Mouse (Mus musculus): ENCODE results near the gene Kat5. TPM values are rescaled to one million over a fixed set of nuclear protein-coding genes. Genes with fewer than 3 reads are reported as not detected.

Kat5 gene
- 102 to 119 TPM (median 114 TPM) in 4 replicates for total RNA-seq (2023)

DNA sequence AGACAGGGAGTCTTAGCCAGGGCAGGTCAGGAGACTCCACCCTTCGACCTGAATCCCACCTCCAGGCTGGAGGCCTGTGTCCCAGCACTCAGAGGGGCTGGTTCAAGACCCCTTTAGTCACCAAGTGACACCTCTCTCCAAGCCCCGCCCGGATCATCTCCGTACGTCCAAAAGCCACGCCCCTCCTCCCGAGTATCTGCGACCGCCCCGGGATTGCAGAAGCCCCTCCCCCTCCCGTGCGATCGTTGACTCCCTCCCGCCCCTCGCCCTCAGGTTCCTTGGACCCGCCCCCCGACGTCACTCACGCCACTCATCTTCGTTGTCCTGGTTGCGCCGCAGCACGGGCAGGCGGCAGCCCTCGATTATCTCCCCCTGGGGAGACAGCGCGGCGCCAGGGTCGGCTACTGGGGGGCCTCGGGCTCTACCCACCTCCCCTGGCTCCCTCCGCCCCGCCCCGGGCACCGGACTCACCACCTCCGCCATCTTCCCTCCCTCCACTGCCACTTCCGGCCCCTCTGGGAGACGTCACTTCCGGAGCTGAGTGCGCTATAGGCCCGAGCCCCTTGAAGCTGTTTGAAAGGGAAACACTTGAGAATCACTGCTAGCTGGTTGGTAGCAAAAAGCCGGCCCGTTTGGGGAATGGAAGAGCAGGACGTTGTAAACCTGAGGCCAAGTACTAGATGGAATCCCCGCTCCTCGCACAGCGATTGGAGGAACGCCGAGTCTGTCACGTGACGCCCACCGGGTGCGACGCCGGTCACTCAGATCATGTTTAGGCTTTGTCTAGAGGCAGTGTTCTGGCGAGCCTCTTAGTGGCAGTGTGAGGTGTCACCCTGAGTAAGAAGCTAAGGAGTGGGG is at the start of gene Kat5:
TSS of gene Kat5 (minus strand) at position 691 of the 858 bp plus-strand sequence.

DNA sequence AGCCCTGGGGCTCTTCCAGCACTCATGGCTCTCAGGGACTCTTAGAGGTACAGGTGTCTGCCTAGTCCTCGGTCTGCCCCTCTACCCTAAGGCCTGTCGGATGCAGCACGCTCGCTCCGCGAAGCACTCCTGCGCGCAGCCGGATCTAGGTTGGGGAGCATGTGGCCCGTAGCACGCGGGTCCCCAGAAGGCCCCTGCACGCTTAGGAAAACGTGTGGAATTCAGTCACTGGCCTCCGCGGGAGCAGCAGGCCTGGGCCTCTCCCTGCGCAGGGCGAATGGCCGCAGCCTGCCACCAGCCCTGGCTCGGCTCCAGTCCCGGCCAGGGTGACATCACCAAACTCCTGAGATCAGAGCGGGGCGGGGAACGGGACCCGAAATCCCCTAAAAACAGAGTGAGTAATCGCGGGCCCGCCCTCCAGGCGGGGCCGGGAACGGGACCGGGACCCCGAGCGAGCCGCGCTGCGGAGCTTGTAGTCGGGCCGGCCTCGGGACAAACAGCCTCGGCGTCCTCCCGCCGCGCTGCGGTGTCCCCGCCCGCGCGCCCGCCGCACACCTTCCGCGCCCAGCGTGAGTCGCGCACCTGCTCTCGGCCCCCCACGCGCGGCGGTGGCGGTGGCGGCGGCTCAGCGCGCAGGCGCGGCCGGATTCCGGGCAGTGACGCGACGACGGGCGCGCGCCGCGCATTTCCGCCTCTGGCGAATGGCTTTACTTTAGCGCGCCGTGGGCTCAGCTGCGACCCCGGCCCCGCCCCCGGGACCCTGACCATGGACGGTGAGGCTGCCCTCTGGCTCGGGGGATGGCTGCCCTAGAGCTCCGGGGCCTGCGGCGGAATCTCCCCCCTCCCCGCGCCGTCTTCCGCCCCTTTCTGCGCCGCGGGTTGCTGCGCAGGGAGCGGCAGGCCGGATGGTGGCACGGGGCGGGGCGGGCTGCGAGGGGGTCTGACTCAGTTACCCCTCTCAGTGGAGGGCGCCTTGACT is 27.3 kb upstream of the Kat5 start, which contains the start of gene Rela:
TSS of gene Rela (plus strand) at position 415 of the 979 bp plus-strand sequence.

DNA sequence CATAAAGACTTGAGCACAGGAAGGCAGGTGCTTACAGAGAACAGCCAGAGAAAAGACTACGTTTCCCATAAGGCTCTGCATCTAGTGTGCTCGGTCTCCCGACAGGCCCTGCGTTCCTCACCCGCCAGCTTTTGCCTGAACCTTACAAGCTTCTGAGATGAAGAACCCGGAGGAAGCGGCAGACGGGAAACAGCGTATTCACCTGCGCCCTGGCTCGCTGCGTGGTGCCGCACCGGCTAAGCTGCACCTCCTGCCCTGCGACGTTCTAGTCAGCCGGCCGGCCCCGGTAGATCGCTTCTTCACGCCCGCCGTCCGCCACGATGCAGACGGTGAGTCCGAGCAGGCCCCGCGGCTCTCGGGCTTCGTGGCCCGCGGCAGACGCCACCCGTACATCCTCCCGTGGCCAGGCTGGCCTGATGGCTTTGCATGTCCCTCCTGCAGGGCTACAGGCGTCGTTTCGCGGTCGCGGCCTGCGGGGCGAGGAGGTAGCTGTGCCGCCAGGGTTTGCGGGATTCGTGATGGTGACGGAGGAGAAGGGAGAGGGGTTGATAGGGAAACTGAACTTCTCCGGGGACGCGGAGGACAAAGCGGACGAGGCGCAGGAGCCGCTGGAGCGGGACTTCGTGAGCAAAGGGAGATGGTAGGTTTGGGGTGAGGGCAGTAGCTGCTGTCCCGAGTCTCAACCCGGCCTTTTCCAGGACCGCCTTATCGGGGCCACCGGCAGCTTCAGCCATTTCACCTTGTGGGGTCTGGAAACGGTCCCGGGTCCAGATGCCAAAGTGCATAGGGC is 8.1 kb downstream of the Kat5 start, which contains the start of gene Rnaseh2c:
TSS of gene Rnaseh2c (plus strand) at position 122 of the 790 bp plus-strand sequence.

DNA sequence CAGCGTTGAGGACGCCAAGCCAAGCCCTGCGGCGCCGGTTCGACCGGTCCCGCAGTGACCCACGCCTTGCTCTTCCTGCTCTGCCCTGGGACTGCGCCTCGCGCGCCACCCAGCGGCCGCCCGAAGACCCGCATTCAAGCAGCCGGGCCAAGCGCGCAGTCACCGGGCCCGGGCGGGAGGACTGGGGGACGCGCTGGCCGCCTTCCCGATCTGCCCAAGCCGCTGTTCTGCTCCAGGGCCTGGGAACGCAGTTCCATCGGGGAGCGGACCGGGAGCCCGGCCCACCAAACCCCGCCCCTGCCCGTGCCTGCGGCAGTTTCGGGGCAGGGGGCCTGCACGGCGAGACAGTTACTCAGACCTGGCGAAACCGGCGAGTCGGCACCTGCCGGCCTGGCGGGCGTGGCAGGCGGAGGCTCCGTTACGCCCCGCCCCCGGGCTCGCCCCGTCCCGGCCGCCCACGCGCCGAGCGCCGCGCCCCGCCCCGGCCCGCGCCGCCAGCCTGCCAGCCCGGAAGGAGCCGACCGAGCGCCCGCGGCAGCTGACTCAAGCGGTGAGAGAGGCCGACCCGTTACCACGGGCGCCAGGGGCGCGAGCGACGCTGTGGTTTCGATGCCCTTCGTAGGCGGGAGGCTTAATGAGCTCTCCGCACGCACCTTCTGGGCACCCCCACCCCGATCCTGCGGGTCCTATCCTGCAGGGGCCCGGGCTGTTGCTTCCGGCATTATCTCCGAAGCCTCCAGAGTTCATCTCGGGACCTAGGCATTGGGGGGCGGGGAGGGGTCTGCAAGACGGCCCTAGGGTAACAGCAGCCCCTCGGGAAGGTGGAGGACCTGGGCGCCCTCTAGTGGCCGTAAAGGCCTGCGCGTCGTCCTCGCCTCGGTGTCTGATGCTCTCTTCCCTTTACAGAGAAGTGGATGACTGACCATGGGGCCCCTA is 42.2 kb downstream of the Kat5 start, which contains the start of gene Ap5b1:
TSS of gene Ap5b1 (plus strand) at position 492 of the 936 bp plus-strand sequence.

DNA sequence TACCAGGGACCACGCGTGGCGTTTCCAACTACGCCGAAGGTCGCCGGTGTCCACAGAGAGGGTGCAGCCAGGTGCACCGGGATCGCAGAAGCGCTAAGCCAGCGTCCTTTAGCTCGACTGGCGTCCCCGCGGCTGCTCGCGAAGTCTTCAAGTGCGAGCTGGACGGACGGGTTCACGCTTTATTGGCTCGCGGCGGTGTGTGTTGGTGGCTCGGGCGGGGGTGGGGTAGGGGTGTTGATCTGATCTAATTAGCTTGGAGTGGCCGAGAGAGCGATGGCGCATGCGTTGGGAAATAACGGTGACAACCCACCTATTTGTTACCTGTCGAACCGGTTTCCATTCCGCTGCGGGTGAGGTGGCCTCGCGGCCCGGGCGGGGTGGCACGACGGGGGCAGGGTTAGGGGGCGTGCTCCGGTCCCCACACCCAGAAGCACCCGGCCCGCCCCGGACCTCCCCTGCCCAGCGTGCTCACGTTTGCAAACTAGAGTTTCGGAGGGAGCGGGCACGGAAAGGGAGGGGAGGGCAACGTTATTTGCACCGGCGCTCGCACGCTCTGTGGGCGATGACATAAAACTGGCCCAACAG is 49.5 kb downstream of the Kat5 start, which contains the start of gene Ovol1:
TSS of gene Ovol1 (minus strand) at position 190 of the 585 bp plus-strand sequence.

Other genes starting within 250 kb of the Kat5 start
- gene Eif1ad, start 243.5 kb downstream of the Kat5 start, total RNA-seq (2023) = 34.9 to 38.5 TPM (median 36.1 TPM) in 4 replicates
- gene Banf1, start 243.1 kb downstream of the Kat5 start, total RNA-seq (2023) = 88.3 to 99.9 TPM (median 93.3 TPM) in 4 replicates
- gene Sart1, start 221.5 kb downstream of the Kat5 start, total RNA-seq (2023) = 164 to 192 TPM (median 190 TPM) in 4 replicates
- not detected in 4 replicates for gene Tsga10ip, start 207.7 kb downstream of the Kat5 start, total RNA-seq (2023)
- 152 to 183 TPM (median 166 TPM) in 4 replicates for gene Drap1, start 185.3 kb downstream of the Kat5 start, total RNA-seq (2023)
- gene AI837181, start 185.1 kb downstream of the Kat5 start, total RNA-seq (2023) = 48.5 to 56.8 TPM (median 51.1 TPM) in 4 replicates
- gene Fosl1, start 162.7 kb downstream of the Kat5 start, total RNA-seq (2023) = 0.41 to 2.4 TPM (median 1.2 TPM) in 4 replicates
- gene Ccdc85b, start 152.3 kb downstream of the Kat5 start, total RNA-seq (2023) = 2.5 to 3.4 TPM (median 2.8 TPM) in 4 replicates
- gene Fibp, start 149.6 kb downstream of the Kat5 start, total RNA-seq (2023) = 71.4 to 110 TPM (median 105 TPM) in 4 replicates
- 0.92 to 2.5 TPM (median 1.4 TPM) in 4 replicates for gene Ctsw, start 141.7 kb downstream of the Kat5 start, total RNA-seq (2023)
- not detected in 4 replicates for gene Efemp2, start 136.3 kb downstream of the Kat5 start, total RNA-seq (2023)
- 29.5 to 38.4 TPM (median 36.3 TPM) in 4 replicates for gene Mus81, start 121.8 kb downstream of the Kat5 start, total RNA-seq (2023)
- 1,244 to 1,311 TPM (median 1,302 TPM) in 4 replicates for gene Cfl1, start 119.8 kb downstream of the Kat5 start, total RNA-seq (2023)
- 1.6 to 3.8 TPM (median 2.1 TPM) in 4 replicates for gene 1700020D05Rik, start 106.5 kb downstream of the Kat5 start, total RNA-seq (2023)
- gene Snx32, start 99.7 kb downstream of the Kat5 start, total RNA-seq (2023) = 9.1 to 11.3 TPM (median 9.6 TPM) in 4 replicates
- gene Ovol1, start 49.6 kb downstream of the Kat5 start, total RNA-seq (2023) = not detected in 4 replicates
- 15.4 to 17.9 TPM (median 15.7 TPM) in 4 replicates for gene Ap5b1, start 42.2 kb downstream of the Kat5 start, total RNA-seq (2023)
- 75.8 to 104 TPM (median 94.4 TPM) in 4 replicates for gene Rnaseh2c, start 8.4 kb downstream of the Kat5 start, total RNA-seq (2023)
- gene Rela, start 27.2 kb upstream of the Kat5 start, total RNA-seq (2023) = 140 to 161 TPM (median 148 TPM) in 4 replicates
- 565 to 597 TPM (median 588 TPM) in 4 replicates for gene Sipa1, start 53.5 kb upstream of the Kat5 start, total RNA-seq (2023)
- 55.2 to 63.2 TPM (median 57.8 TPM) in 4 replicates for gene Map3k11, start 78.5 kb upstream of the Kat5 start, total RNA-seq (2023)
- gene Pcnx3, start 78.7 kb upstream of the Kat5 start, total RNA-seq (2023) = 193 to 226 TPM (median 206 TPM) in 4 replicates
- gene Kcnk7, start 94.1 kb upstream of the Kat5 start, total RNA-seq (2023) = not detected in 4 replicates
- 50.4 to 54.6 TPM (median 51.6 TPM) in 4 replicates for gene Ehbp1l1, start 116.1 kb upstream of the Kat5 start, total RNA-seq (2023)
- 18.2 to 22.6 TPM (median 21.3 TPM) in 4 replicates for gene Fam89b, start 119.4 kb upstream of the Kat5 start, total RNA-seq (2023)
- not detected in 4 replicates for gene Ltbp3, start 130.7 kb upstream of the Kat5 start, total RNA-seq (2023)
- gene Scyl1, start 161.2 kb upstream of the Kat5 start, total RNA-seq (2023) = 78.0 to 85.4 TPM (median 79.7 TPM) in 4 replicates